Mouse (Mus musculus) cerebellum, adult 2 months (tissue): ENCODE results near the gene Rapgef1.

Experiments used
- CTCF ChIP-seq: fragments of 200-500 bp; IDR thresholded peaks from 2 replicates; pipeline ENCODE4 v1.5.1; 2011; ENCODE audit warnings: low read depth, mild to moderate bottlenecking, control low read depth, low read length, moderate library complexity, borderline replicate concordance; ENCODE audit not compliant: insufficient read depth
- POLR2A ChIP-seq: fragments of 200-500 bp; IDR thresholded peaks from 2 replicates; pipeline ENCODE4 v1.6.1; 2011; ENCODE audit warnings: low read length, control low read depth, borderline replicate concordance; ENCODE audit not compliant: insufficient read depth

DNA sequence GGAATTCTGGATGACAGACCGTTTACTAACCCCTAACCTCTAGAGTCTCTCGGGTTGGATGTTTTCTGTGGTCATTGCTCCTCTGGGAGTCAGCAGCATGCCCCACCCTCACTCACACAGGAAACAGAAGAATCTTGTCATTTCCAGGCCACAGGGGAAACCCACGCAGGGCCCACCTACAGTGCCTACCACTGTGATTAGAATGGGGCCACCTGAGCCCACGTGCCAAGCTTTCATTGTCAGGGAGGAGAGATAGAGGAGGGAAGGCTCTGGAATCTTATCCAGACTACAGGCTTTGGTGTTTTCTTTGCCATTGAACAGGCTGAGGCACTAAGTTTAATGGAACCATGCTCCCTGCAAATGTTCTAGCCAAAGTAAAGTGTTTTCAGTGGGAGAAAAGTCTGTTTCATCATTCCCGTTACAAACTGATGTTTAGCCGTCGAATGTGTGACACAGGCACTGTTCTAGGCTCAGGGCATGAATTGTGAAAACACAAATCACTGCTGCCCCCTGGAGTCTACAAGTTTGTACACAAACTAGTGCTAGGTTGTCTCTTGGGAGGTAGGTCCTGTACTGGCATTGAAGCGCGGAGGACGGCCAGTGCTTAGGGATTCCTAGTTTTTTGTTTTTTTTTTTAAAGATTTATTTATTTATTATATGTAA, 30.4 kb downstream of the Rapgef1 start:
- TF ChIP-seq CTCF: peak; percentile 12; the same call in 1 of the 2 replicates
- no peak for TF ChIP-seq POLR2A
